Mouse (Mus musculus) gastrocnemius, postnatal 14 days (tissue): ENCODE measurements around the gene Chchd1. TPM values are rescaled to one million over a fixed set of nuclear protein-coding genes. Genes with fewer than 3 reads are reported as not detected.

ENCODE experiments used
- DNase-seq: peaks from one replicate; pipeline ENCODE4 v3.0.0; 2021; ENCODE audit warnings: mixed read lengths
- intact Hi-C: fragments of 180-260 bp; cut with DNase I; formaldehyde crosslinking; loops from one replicate; pipeline ENCODE4 v1.15.1; 2025; ENCODE audit warnings: low total_unique reads
- microRNA-seq, 2 experiments: library from miRNA; unstranded; fragments of <30 nt; microRNA quantifications; one replicate each; pipeline ENCODE4 v1.2.0; 2021
- total RNA-seq, 2 experiments: library from RNA; stranded (reverse); gene quantifications; 2 replicates each; pipeline ENCODE4 v1.2.3; 2021

Chchd1 gene
- total RNA-seq, 2 experiments from 2014 or later: 98.5 to 106 TPM

DNA sequence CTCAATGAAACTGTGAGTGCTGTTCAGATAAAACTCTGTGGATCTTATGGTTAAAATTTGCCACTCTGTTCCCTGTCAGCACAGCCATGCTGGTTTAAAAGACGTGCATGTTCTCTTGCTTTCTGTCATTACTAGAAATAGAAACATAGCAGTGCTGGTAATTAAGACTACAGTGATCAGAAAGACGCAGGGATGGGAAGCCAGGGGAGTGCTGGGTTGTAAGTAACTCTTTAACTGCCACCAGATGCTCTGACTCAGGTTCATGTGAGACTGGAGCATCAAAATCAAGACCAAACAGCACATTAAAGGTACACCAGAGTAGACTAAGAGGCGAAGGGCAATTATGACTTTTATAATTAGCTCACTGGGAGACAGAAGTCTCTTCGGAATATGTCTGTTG lies 45.6 kb downstream of the Chchd1 start:
- intact Hi-C loops: loop anchor here (10.0 kb wide), 1 partner anchor 126 kb away; no protein-coding TSS in a partner anchor
- DNase-seq: no peak

DNA sequence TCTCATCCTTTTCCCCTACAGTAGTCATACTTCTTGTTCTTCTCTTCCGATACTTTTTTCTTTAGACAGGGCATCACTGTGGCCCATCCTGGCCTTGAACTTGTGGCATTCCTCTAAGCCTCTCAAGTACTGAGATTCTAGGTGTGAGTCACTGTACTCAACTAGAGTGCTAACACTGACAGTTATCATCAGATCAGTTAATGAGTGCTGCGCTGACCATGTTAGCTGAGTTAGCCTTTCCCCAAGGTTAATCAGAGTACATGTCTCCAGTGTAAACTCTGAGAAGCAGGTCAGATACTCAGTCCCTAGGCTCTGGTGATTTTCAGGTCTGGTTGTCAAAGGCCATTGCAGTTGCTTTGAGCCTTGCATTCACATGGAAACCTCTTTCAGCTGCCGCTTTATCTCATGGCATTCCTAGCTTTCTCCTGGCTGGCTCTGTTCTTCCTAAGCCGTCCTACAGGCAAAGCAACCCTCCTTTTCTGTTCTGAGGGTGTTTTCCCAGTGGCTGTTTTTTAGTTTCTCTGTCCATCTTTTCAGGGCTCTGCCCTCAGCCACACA lies 46.8 kb downstream of the Chchd1 start:
- no peak for DNase-seq
- intact Hi-C loops: loop anchor here (10.0 kb wide), 1 partner anchor 125 kb away; no protein-coding TSS in a partner anchor

DNA sequence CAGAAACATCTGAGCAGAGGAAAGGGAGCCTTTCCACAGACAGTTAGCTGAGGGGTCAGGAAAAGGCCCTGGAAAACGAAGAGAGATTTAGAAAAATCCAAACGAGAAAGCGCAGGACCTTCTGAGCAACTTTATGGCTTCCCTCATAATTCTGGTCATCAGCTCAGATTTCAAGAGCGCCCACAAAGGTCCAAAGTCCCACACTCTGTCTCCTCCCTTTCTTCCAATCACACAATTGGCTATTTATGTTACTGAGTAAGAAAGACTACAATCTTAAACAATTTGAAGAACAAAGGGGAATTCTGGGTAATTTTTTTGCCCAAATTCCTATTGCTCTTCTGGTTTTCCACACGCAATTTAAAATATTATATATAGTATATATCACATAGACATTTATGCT lies 47.7 kb downstream of the Chchd1 start:
- intact Hi-C loops: no loop called here

GRCm38 (mm10) chr14:20753792-20754191 lies 51.0 kb downstream of the Chchd1 start:
- intact Hi-C loops: no loop called here
- DNase-seq: no peak

More for the DNA sequence above, 47.7 kb downstream of the Chchd1 start:
- no peak for DNase-seq

Small RNA genes within 50 kb of the gene (microRNA-seq; reads per million reads assigned to microRNA genes)
- gene Mir6946: 0 to 1.3 reads per million in 2 experiments

Other genes with a start within 250 kb of the Chchd1 start
- gene Anxa7, start 222.9 kb upstream of the Chchd1 start, total RNA-seq: 10 to 100 TPM; 26.2 TPM
- 1 to 10 TPM; 3.2 to 5.8 TPM for gene Mss51, start 206.1 kb upstream of the Chchd1 start, total RNA-seq
- gene Ppp3cb, start 156.4 kb upstream of the Chchd1 start, total RNA-seq: 100 to 1,000 TPM; 101 to 107 TPM
- 10 to 100 TPM in 1 of 2 experiments, 1 to 10 TPM in 1; 4.4 to 11.2 TPM for gene Usp54, start 61.9 kb upstream of the Chchd1 start, total RNA-seq
- 1,000 to 10,000 TPM; 1,986 to 2,341 TPM for gene Myoz1, start 46.5 kb upstream of the Chchd1 start, total RNA-seq
- gene Synpo2l, start 34.7 kb upstream of the Chchd1 start, total RNA-seq: 100 to 1,000 TPM; 197 to 244 TPM
- gene Sec24c, start 28.7 kb upstream of the Chchd1 start, total RNA-seq: 10 to 100 TPM; 56.7 to 60.1 TPM
- gene Fut11, start 8.0 kb upstream of the Chchd1 start, total RNA-seq: 1 to 10 TPM; 6.6 to 7.0 TPM
- gene Zswim8, start 4.5 kb downstream of the Chchd1 start, total RNA-seq: 10 to 100 TPM; 31.7 to 38.8 TPM
- gene Ndst2, start 31.6 kb downstream of the Chchd1 start, total RNA-seq: 1 to 10 TPM; 7.8 to 8.7 TPM
- 100 to 1,000 TPM; 114 to 117 TPM for gene Camk2g, start 91.1 kb downstream of the Chchd1 start, total RNA-seq
- gene Plau, start 133.7 kb downstream of the Chchd1 start, total RNA-seq: 10 to 100 TPM; 29.4 to 31.5 TPM
- 100 to 1,000 TPM in 1 of 2 experiments, 10 to 100 TPM in 1; 95.8 to 119 TPM for gene Vcl, start 226.4 kb downstream of the Chchd1 start, total RNA-seq